Mouse (Mus musculus): Measurements from ENCODE around the gene Frmd4a. TPM values are rescaled to one million over a fixed set of nuclear protein-coding genes. Genes with fewer than 3 reads are reported as not detected.

Gene Frmd4a
- 18.8 and 19.3 TPM in 2 replicates for polyA plus RNA-seq (2015; fragmentation: Nextera tagmentation; extraction: Ambion mirVana)

DNA sequence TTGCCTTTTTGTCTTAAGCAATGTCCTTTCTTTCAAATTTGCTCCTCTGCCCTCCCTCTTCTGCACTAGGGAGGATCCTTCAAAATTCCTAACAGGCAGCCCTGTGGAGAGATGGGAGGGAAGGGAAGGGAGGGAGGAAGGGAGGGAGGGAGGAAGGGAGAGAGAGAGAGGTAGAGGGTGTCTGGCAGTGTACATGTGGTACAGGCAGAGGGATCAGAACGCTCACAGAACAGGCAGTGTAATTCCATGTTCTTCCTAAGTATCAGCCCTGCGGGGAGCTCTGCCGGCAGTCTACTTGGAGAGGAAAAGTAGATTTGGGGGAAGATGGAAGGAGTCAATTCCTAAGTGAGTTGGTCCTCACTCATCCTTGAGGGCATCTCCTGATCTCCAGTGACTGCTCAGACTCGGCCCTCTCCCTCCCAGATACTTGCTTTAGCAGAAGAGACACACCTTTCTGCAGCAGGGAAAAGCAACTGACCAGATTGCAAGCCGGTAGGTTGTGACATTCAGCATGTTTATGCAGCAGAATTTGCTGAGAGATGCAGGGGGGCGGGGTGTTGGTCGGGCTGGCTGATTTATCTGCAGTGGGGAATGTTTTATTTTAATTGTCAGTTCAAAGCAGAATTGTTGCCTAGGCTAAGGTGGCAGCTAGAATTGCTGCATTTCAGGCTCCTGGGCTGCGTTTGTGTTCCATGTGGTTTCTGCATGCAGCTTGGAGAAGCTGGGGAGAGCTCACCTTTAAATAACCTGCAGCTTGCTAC is at the start of gene Frmd4a:
Frmd4a (plus strand) TSS at position 190 of the 761 bp plus-strand sequence.
- WGBS: 42% methylated on average over 8 of the region's 8 CpGs
- H3K27me3 ChIP-seq (ENCODE audit: control insufficient read depth, insufficient read depth, low read length): no peaks in the 10 kb centered on the region
- H3K4me1 ChIP-seq (ENCODE audit: control insufficient read depth, insufficient read depth, low read length): no peaks in the 10 kb centered on the region
- H3K9me3 ChIP-seq (replicated peaks; ENCODE audit: control insufficient read depth, low read length): no peaks in the 10 kb centered on the region
- H3K27ac ChIP-seq (ENCODE audit: low read length): no peak within 1 kb of the TSS
- H3K9ac ChIP-seq (ENCODE audit: low read length): no peak within 1 kb of the TSS
- H3K4me3 ChIP-seq (ENCODE audit: low read length): no peak within 1 kb of the TSS
- H3K4me2 ChIP-seq (ENCODE audit: low read depth, low read length): peak within 1 kb of the TSS; percentile 42
- no peaks in the 10 kb centered on the region for H3K36me3 ChIP-seq (ENCODE audit: control insufficient read depth, insufficient read depth)
- ATAC-seq (replicated peaks; ENCODE audit: extremely low read depth, insufficient read depth, low FRiP score): no peak

- no peaks in the 10 kb centered on the region for H3K36me3 ChIP-seq (ENCODE audit: control insufficient read depth, insufficient read depth)
- no peak overlapping the region for H3K4me3 ChIP-seq (ENCODE audit: low read length)
- no peak overlapping the region for H3K4me2 ChIP-seq (ENCODE audit: low read depth, low read length)
- H3K4me1 ChIP-seq (ENCODE audit: control insufficient read depth, insufficient read depth, low read length): no peaks in the 10 kb centered on the region
- WGBS: 84% methylated on average over 7 of the region's 7 CpGs
- no peak overlapping the region for H3K9ac ChIP-seq (ENCODE audit: low read length)
- H3K27me3 ChIP-seq (ENCODE audit: control insufficient read depth, insufficient read depth, low read length): no peaks in the 10 kb centered on the region
- no peak overlapping the region for H3K27ac ChIP-seq (ENCODE audit: low read length)
- no peaks in the 10 kb centered on the region for H3K9me3 ChIP-seq (replicated peaks; ENCODE audit: control insufficient read depth, low read length)
- no peak for ATAC-seq (replicated peaks; ENCODE audit: extremely low read depth, insufficient read depth, low FRiP score)
Measured at GRCm38 (mm10) chr2:3988876-3989275, 28.6 kb upstream of the Frmd4a start.

DNA sequence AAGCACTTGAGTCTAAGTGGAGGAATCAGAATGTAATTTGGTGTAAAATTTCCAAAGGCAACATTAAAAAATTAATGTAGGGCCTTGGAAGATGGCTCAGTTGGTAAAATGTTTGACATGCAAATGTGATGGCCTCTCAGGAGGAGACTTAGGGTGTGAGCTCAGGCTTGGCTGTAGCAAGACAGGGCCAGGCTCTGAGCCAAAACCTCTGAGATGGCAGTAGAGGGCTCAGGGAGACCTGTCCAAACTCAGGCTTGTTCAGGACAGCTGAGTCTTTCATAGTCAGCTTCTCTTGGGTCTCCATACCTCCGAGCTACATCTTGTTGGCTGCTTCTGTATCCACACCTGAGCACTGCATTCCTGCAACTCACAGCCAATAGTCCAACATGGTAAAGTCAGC is 27.1 kb upstream of the Frmd4a start:
- H3K9ac ChIP-seq (ENCODE audit: low read length): no peak overlapping the region
- no peak overlapping the region for H3K27ac ChIP-seq (ENCODE audit: low read length)
- no peaks in the 10 kb centered on the region for H3K36me3 ChIP-seq (ENCODE audit: control insufficient read depth, insufficient read depth)
- H3K4me1 ChIP-seq (ENCODE audit: control insufficient read depth, insufficient read depth, low read length): no peaks in the 10 kb centered on the region
- H3K27me3 ChIP-seq (ENCODE audit: control insufficient read depth, insufficient read depth, low read length): no peaks in the 10 kb centered on the region
- no peak for ATAC-seq (replicated peaks; ENCODE audit: extremely low read depth, insufficient read depth, low FRiP score)
- no peak overlapping the region for H3K4me2 ChIP-seq (ENCODE audit: low read depth, low read length)
- H3K9me3 ChIP-seq (replicated peaks; ENCODE audit: control insufficient read depth, low read length): no peaks in the 10 kb centered on the region
- no peak overlapping the region for H3K4me3 ChIP-seq (ENCODE audit: low read length)
- WGBS: 69% methylated on average over 1 of the region's 1 CpGs

DNA sequence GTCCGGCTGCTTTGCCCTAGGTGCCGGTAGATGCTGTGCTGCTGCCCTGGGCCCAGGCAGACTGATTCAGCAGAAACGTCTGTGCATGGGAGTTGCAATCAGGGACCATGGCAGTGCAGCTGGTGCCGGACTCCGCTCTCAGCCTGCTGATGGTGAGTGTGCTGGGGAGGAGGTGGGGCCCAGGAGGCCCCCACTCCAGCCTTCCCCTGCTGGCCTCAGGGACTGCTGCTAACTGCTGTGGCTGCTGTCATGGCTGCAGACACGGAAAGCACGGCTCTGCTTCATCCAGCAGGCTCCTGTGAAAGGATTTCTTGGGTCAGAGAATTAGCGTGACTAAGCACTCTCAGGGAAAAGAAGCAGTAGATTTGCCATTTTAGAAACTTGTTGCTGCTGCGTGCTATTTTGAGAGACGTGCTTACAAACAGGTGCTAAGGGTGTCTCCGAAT is 937 bp downstream of the Frmd4a start:
- Histone ChIP-seq H3K9ac (ENCODE audit: low read length) (no peak overlapping the region), H3K36me3 (ENCODE audit: control insufficient read depth, insufficient read depth) (no peaks in the 10 kb centered on the region), H3K27ac (ENCODE audit: low read length) (no peak overlapping the region), H3K9me3 (replicated peaks; ENCODE audit: control insufficient read depth, low read length) (no peaks in the 10 kb centered on the region), H3K4me2 (ENCODE audit: low read depth, low read length) (peak overlapping the region; percentile 42), H3K27me3 (ENCODE audit: control insufficient read depth, insufficient read depth, low read length) (no peaks in the 10 kb centered on the region), H3K4me3 (ENCODE audit: low read length) (no peak overlapping the region), H3K4me1 (ENCODE audit: control insufficient read depth, insufficient read depth, low read length) (no peaks in the 10 kb centered on the region)
- no peak for ATAC-seq (replicated peaks; ENCODE audit: extremely low read depth, insufficient read depth, low FRiP score)
- WGBS: 37% methylated on average over 11 of the region's 11 CpGs

DNA sequence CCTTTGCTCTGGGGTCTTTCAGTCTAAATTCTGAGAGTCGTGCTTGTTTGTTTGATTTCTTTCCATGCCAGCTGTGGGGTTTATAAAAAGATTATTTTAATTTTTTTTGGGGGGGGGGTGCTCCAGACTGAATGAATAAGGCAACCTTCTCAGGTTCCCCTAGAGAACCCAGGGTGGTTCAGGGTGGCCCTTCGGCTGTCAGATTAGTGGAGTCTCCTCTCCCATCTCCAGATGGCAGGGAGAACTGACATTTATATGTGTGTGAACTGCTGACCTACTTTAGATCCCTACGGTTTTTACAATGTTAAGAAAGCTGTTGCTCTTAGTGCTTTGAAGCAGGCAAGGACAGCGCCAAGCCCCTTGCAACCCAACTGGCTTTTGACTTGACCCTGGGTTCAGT is 1.4 kb downstream of the Frmd4a start:
- no peaks in the 10 kb centered on the region for H3K9me3 ChIP-seq (replicated peaks; ENCODE audit: control insufficient read depth, low read length)
- no peak overlapping the region for H3K27ac ChIP-seq (ENCODE audit: low read length)
- no peaks in the 10 kb centered on the region for H3K36me3 ChIP-seq (ENCODE audit: control insufficient read depth, insufficient read depth)
- H3K4me1 ChIP-seq (ENCODE audit: control insufficient read depth, insufficient read depth, low read length): no peaks in the 10 kb centered on the region
- ATAC-seq (replicated peaks; ENCODE audit: extremely low read depth, insufficient read depth, low FRiP score): no peak
- WGBS: 76% methylated on average over 4 of the region's 4 CpGs
- no peaks in the 10 kb centered on the region for H3K27me3 ChIP-seq (ENCODE audit: control insufficient read depth, insufficient read depth, low read length)
- no peak overlapping the region for H3K4me3 ChIP-seq (ENCODE audit: low read length)
- H3K9ac ChIP-seq (ENCODE audit: low read length): no peak overlapping the region
- H3K4me2 ChIP-seq (ENCODE audit: low read depth, low read length): peak overlapping the region; percentile 42; the same call in 1 of the 2 replicates

DNA sequence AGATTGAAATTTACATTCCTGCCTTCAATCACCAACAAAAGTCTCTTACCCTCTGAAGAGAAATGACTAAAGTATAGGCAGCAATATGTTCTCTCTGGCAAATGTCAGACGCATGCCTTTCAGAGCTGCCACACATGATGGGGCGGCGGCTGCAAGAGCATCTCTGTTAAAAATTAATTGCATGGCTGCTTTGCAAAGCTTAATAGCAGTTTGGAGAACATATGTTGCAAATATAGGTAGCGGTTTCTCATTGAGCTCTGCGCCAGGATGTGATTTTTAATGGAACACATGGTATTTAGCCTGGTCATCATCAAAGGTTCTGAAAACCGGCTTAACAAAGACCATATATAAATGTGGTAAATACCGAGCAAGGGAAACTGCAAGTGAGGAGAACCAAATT is 7.4 kb downstream of the Frmd4a start:
- Histone ChIP-seq H3K27me3 (ENCODE audit: control insufficient read depth, insufficient read depth, low read length) (no peaks in the 10 kb centered on the region), H3K4me3 (ENCODE audit: low read length) (no peak overlapping the region), H3K4me2 (ENCODE audit: low read depth, low read length) (no peak overlapping the region), H3K9me3 (replicated peaks; ENCODE audit: control insufficient read depth, low read length) (no peaks in the 10 kb centered on the region), H3K27ac (ENCODE audit: low read length) (no peak overlapping the region), H3K36me3 (ENCODE audit: control insufficient read depth, insufficient read depth) (no peaks in the 10 kb centered on the region), H3K9ac (ENCODE audit: low read length) (no peak overlapping the region), H3K4me1 (ENCODE audit: control insufficient read depth, insufficient read depth, low read length) (no peaks in the 10 kb centered on the region)
- no peak for ATAC-seq (replicated peaks; ENCODE audit: extremely low read depth, insufficient read depth, low FRiP score)
- WGBS: 89% methylated on average over 7 of the region's 7 CpGs

DNA sequence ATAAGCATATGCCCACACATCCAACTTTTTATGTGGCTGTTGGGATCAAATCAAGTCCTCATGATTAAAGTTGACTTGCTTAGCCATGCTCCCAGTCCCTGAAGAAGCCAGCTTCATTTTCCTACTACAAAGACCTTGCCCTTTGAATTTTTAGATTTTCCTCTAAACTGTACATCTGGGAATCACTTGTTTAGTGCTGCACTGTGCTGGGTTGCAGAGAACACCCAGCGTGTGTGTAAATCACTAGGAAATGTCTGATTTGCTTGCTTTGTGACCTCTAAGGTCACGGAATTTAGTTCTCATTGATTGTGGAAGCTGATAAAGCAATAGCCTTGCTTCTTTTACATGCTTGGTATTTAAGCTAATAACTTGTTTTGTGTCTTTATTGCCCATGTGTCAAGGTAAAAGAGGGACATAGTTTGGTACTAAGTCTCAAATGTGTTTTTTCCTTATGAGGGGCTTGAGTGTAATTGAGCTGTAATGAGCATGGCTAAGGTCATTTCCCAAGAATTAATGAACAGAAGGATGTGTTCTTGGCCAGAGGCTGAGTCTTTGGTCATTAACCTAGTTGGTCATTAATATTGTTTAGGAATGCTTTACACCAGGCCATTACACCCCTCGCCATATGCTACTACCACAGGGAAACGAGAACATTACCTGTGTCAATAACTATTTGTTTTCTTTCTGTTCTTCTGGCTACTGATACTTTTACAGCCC is 11.7 kb downstream of the Frmd4a start:
- Histone ChIP-seq H3K27me3 (ENCODE audit: control insufficient read depth, insufficient read depth, low read length) (no peaks in the 10 kb centered on the region), H3K36me3 (ENCODE audit: control insufficient read depth, insufficient read depth) (no peaks in the 10 kb centered on the region), H3K9me3 (replicated peaks; ENCODE audit: control insufficient read depth, low read length) (0 out of 2 replicates have a peak, but pooled peaks cover 3% of the 10 kb centered on the region), H3K4me1 (ENCODE audit: control insufficient read depth, insufficient read depth, low read length) (no peaks in the 10 kb centered on the region), H3K4me2 (ENCODE audit: low read depth, low read length) (no peak overlapping the region), H3K4me3 (ENCODE audit: low read length) (no peak overlapping the region), H3K27ac (ENCODE audit: low read length) (no peak overlapping the region), H3K9ac (ENCODE audit: low read length) (no peak overlapping the region)
- no peak for ATAC-seq (replicated peaks; ENCODE audit: extremely low read depth, insufficient read depth, low FRiP score)
- 75% methylated on average over 4 of the region's 4 CpGs for WGBS

DNA sequence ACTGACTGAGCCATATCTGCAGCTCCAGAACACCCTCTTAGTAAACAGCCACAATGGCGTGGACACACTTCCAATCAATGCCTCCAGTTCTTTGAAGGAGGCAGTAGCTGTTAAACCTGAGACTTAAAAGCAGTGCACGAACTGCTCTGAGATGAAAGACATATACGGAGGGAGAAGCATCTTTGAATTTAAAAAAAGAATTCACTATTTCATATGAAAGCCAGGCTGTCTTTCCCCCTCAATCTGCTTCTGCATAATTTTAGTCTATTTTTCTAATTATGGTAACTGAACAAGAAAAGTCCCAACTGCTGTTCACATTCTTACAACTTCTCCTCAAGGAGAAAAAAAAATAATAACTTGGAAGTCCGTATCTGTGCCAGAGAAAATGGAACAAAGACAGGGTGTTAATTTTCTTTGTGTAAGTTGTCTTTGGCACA is 18.7 kb downstream of the Frmd4a start:
- no peaks in the 10 kb centered on the region for H3K36me3 ChIP-seq (ENCODE audit: control insufficient read depth, insufficient read depth)

DNA sequence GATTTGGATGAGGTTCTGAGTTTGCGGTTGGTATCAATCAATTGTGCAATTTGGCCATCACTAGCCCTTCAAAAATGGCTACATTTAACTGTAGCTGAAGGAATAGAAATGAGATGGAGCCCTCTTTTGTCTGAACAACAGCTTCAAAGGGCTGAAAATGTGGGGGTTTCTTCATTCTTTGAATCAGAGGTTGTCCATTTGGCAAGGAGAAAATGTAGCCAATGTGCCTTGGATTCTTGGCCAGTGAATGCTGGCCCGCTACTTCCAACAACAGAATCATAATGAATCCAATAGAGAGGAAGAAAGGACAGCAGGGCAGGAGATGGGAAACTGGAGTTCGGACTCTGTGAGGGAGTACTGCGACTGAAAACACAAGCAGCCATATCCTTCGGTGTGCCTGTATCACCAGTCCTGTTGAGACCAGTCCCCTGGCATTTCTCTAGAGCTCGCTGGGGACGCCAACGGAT is 19.2 kb downstream of the Frmd4a start:
- 86% methylated on average over 8 of the region's 8 CpGs for whole genome bisulfite sequencing
- Histone ChIP-seq H3K27me3 (ENCODE audit: control insufficient read depth, insufficient read depth, low read length) (no peaks in the 10 kb centered on the region), H3K36me3 (ENCODE audit: control insufficient read depth, insufficient read depth) (no peaks in the 10 kb centered on the region), H3K4me2 (ENCODE audit: low read depth, low read length) (no peak overlapping the region), H3K4me1 (ENCODE audit: control insufficient read depth, insufficient read depth, low read length) (no peaks in the 10 kb centered on the region), H3K4me3 (ENCODE audit: low read length) (no peak overlapping the region), H3K9ac (ENCODE audit: low read length) (no peak overlapping the region), H3K9me3 (replicated peaks; ENCODE audit: control insufficient read depth, low read length) (no peaks in the 10 kb centered on the region), H3K27ac (ENCODE audit: low read length) (no peak overlapping the region)
- no peak for ATAC-seq (replicated peaks; ENCODE audit: extremely low read depth, insufficient read depth, low FRiP score)

More for the DNA sequence above, 18.7 kb downstream of the Frmd4a start:
- no peak for ATAC-seq (replicated peaks; ENCODE audit: extremely low read depth, insufficient read depth, low FRiP score)
- Histone ChIP-seq H3K9ac (ENCODE audit: low read length) (no peak overlapping the region), H3K27me3 (ENCODE audit: control insufficient read depth, insufficient read depth, low read length) (no peaks in the 10 kb centered on the region), H3K27ac (ENCODE audit: low read length) (no peak overlapping the region), H3K4me1 (ENCODE audit: control insufficient read depth, insufficient read depth, low read length) (no peaks in the 10 kb centered on the region), H3K9me3 (replicated peaks; ENCODE audit: control insufficient read depth, low read length) (no peaks in the 10 kb centered on the region), H3K4me2 (ENCODE audit: low read depth, low read length) (no peak overlapping the region), H3K4me3 (ENCODE audit: low read length) (no peak overlapping the region)
- WGBS: 76% methylated on average over 4 of the region's 4 CpGs

All from heart, embryonic 16.5 days (tissue).